Mouse (Mus musculus) thymus, adult 2 months (tissue): ENCODE data around the gene Atp5e.

ENCODE experiments used
- CTCF ChIP-seq: fragments of 200-500 bp; IDR thresholded peaks from 2 replicates; pipeline ENCODE4 v1.5.1; 2012; ENCODE audit warnings: mild to moderate bottlenecking, control low read depth, low read length, moderate library complexity, borderline replicate concordance; ENCODE audit not compliant: control insufficient read depth, poor library complexity, insufficient read depth; ENCODE audit errors: extremely low read depth
- POLR2A ChIP-seq: fragments of 200-500 bp; IDR thresholded peaks from 2 replicates; pipeline ENCODE4 v1.6.1; 2012; ENCODE audit warnings: mild to moderate bottlenecking, low read length, control low read depth, moderate library complexity; ENCODE audit not compliant: control insufficient read depth, poor library complexity, insufficient read depth; ENCODE audit errors: extremely low read depth

GRCm38 (mm10) chr2:174439450-174439838 lies 24.5 kb downstream of the Atp5e start:
- TF ChIP-seq POLR2A (no peak), CTCF (no peak)
